In genomic region chr1:36030421-36030821, GRCm38 (mm10) we compare ENCODE assay signal across 8 mouse cellular contexts. TPM values are rescaled to one million over a fixed set of nuclear protein-coding genes. Genes with fewer than 3 reads are reported as not detected.
DNase-seq lines count a peak whose midpoint lies in the region; ATAC-seq lines count a peak whose summit lies in the region.
"Had no signal": no experiment of that assay in that cellular context is flagged by ENCODE, and none has a peak within 500 bp of the region (broad histone marks: within the 10 kb centered on the region; RNA-seq: fewer than 3 reads in every experiment).

No protein-coding gene starts in this region.

- H3K9me3 ChIP-seq in embryonic facial prominence, embryonic 13.5 days = no peaks in the 10 kb centered on the region

- H3K4me2 ChIP-seq in embryonic facial prominence, embryonic 13.5 days = peak overlapping the region; percentile 40

- WGBS in embryonic facial prominence, embryonic 13.5 days = 22% methylated on average over 10 of the region's 10 CpGs

- H3K4me1 ChIP-seq in embryonic facial prominence, embryonic 13.5 days = peaks cover 13% of the 10 kb centered on the region

- no peak overlapping the region for H3K9ac ChIP-seq in embryonic facial prominence, embryonic 13.5 days

- H3K36me3 ChIP-seq in embryonic facial prominence, embryonic 13.5 days = no peaks in the 10 kb centered on the region

- peak overlapping the region; percentile 82 for H3K27ac ChIP-seq in embryonic facial prominence, embryonic 13.5 days
- H3K27ac ChIP-seq: kidney, postnatal 0 days had no signal

- peak; percentile 85 for ATAC-seq in embryonic facial prominence, embryonic 13.5 days (ENCODE audit: insufficient number of reproducible peaks, insufficient read depth, low FRiP score, low TSS enrichment, low read depth)

- DNase-seq in ES-CJ7 (ENCODE audit: low read depth, low spot score) (peak; percentile 52), ZHBTc4 (ENCODE audit: low read depth, low spot score) (peak; percentile 74)
- peak; percentile 85 to 89 for DNase-seq in heart, adult 9 months (ENCODE audit: low spot score in 2 of 2)
- DNase-seq in layer of hippocampus, adult 9-10 months (ENCODE audit: low spot score) = peak; percentile 22
- DNase-seq in lung, postnatal 14 days = peak; percentile 67
- peak; percentile 80 for DNase-seq in testis, postnatal 10 days (ENCODE audit: low spot score)

- H3K4me3 ChIP-seq in embryonic facial prominence, embryonic 13.5 days = no peak overlapping the region

- no peaks in the 10 kb centered on the region for H3K27me3 ChIP-seq in embryonic facial prominence, embryonic 13.5 days

RNA-seq across cellular contexts. Expression of gene Hs6st1, which starts 37.8 kb away (rescaled TPM):
- 5.4 and 6.1 TPM in 2 replicates for polyA plus RNA-seq in embryonic facial prominence, embryonic 13.5 days (2015; fragmentation: Nextera tagmentation; extraction: Ambion mirVana)

Comparison
In these comparisons a context has a peak if more than half of its experiments do, and no peak if none do; other contexts are left out.
1. DNase-seq: peak in every context shown above with its lines; median percentile 87 in heart, adult 9 months; 80 in testis, postnatal 10 days; 74 in ZHBTc4; 67 in lung, postnatal 14 days; 52 in ES-CJ7; 22 in layer of hippocampus, adult 9-10 months.